Mouse (Mus musculus): ENCODE results near the gene Cd8b1.

GRCm38 (mm10) chr6:71298051-71298450 is 24.5 kb upstream of the Cd8b1 start:
- no peak for TF ChIP-seq CTCF (IDR thresholded peaks at IDR 0.05; ENCODE audit: borderline replicate concordance, insufficient read depth, low read depth, low read length)
- TF ChIP-seq POLR2A (IDR thresholded peaks at IDR 0.05; ENCODE audit: borderline replicate concordance, insufficient read depth, low read length) = no peak

Measured in cerebellum, adult 2 months (tissue).